Mouse (Mus musculus) ES-Bruce4 (cell line): ENCODE measurements around the gene Slc39a2. TPM values are rescaled to one million over a fixed set of nuclear protein-coding genes. Genes with fewer than 3 reads are reported as not detected.

Source experiments
- H3K27ac ChIP-seq: 2 replicates; pipeline ENCODE4 v1.5.1; 2012; ENCODE audit warnings: low read length, inconsistent platforms; ENCODE audit not compliant: insufficient read depth
- H3K27me3 ChIP-seq: 2 replicates; pipeline ENCODE4 v1.6.1; 2012; ENCODE audit warnings: mild to moderate bottlenecking, low read length, inconsistent platforms; ENCODE audit not compliant: control insufficient read depth, poor library complexity, insufficient read depth, severe bottlenecking
- H3K36me3 ChIP-seq: 2 replicates; pipeline ENCODE4 v1.6.1; 2012; ENCODE audit warnings: inconsistent platforms, mild to moderate bottlenecking, low read length, moderate library complexity; ENCODE audit not compliant: control insufficient read depth, poor library complexity, insufficient read depth, severe bottlenecking
- H3K4me1 ChIP-seq: one replicate; pipeline ENCODE4 v1.8.1; 2011; ENCODE audit warnings: low read length; ENCODE audit not compliant: control insufficient read depth, insufficient read depth
- H3K4me3 ChIP-seq: 2 replicates; pipeline ENCODE4 v1.5.1; 2011; ENCODE audit warnings: low read depth, mild to moderate bottlenecking, low read length
- H3K9ac ChIP-seq: 2 replicates; pipeline ENCODE4 v1.6.1; 2012; ENCODE audit warnings: low read depth, mild to moderate bottlenecking, inconsistent platforms; ENCODE audit not compliant: poor library complexity, severe bottlenecking
- H3K9me3 ChIP-seq: replicated peaks from 2 replicates; pipeline ENCODE4 v1.6.1; 2012; ENCODE audit warnings: mild to moderate bottlenecking, low read length, inconsistent platforms; ENCODE audit not compliant: control insufficient read depth, poor library complexity, insufficient read depth, severe bottlenecking
- CTCF ChIP-seq: IDR thresholded peaks from one replicate; pipeline ENCODE4 v1.8.1; 2011; ENCODE audit warnings: low read depth, low read length
- EP300 ChIP-seq: IDR thresholded peaks from 2 replicates; pipeline ENCODE4 v1.6.1; 2011; ENCODE audit warnings: low read depth, low read length; ENCODE audit not compliant: insufficient read depth
- POLR2A ChIP-seq: IDR thresholded peaks from one replicate; pipeline ENCODE4 v1.8.1; 2011; ENCODE audit warnings: low read length; ENCODE audit not compliant: insufficient read depth
- polyA plus RNA-seq: library from polyadenylated mRNA; stranded (reverse); fragments of >200 nt; gene quantifications from 2 replicates; pipeline ENCODE4 v1.2.4, GENCODE M21; 2011; ENCODE audit warnings: low read depth; ENCODE audit not compliant: missing spikeins, insufficient read depth, insufficient read length

Gene Slc39a2
- polyA plus RNA-seq, 1 experiment: 2.7 TPM

GRCm38 (mm10) chr14:51942236-51942635, 49.5 kb downstream of the Slc39a2 start:
- Histone ChIP-seq H3K4me1 (no peaks in the 10 kb centered on the region), H3K27ac (no peak overlapping the region), H3K9me3 (peaks cover 4% of the 10 kb centered on the region; the same call in 1 of the 2 replicates), H3K36me3 (no peaks in the 10 kb centered on the region), H3K9ac (no peak overlapping the region), H3K27me3 (no peaks in the 10 kb centered on the region), H3K4me3 (no peak overlapping the region)
- TF ChIP-seq CTCF (no peak), POLR2A (no peak), EP300 (no peak)

GRCm38 (mm10) chr14:51943336-51943735, 50.6 kb downstream of the Slc39a2 start:
- H3K27me3 ChIP-seq: no peaks in the 10 kb centered on the region
- TF ChIP-seq CTCF: no peak
- TF ChIP-seq EP300: no peak
- TF ChIP-seq POLR2A: no peak
- H3K27ac ChIP-seq: no peak overlapping the region
- no peaks in the 10 kb centered on the region for H3K4me1 ChIP-seq
- no peaks in the 10 kb centered on the region for H3K36me3 ChIP-seq
- H3K9ac ChIP-seq: no peak overlapping the region
- no peaks in the 10 kb centered on the region for H3K9me3 ChIP-seq
- H3K4me3 ChIP-seq: no peak overlapping the region

Other genes with a start within 250 kb of the Slc39a2 start
- not detected in 2 replicates for gene Gm17079, start 197.4 kb upstream of the Slc39a2 start, polyA plus RNA-seq
- gene Gm5800, start 175.7 kb upstream of the Slc39a2 start, polyA plus RNA-seq: not detected in 2 replicates
- gene Ang4, start 119.3 kb upstream of the Slc39a2 start, polyA plus RNA-seq: not detected in 2 replicates
- gene AY358078, start 92.8 kb upstream of the Slc39a2 start, polyA plus RNA-seq: not detected in 2 replicates
- not detected in 2 replicates for gene Ear6, start 39.2 kb upstream of the Slc39a2 start, polyA plus RNA-seq
- gene Mettl17, start 8.0 kb upstream of the Slc39a2 start, polyA plus RNA-seq: 19.2 and 24.2 TPM in 2 replicates
- gene Ndrg2, start 21.3 kb downstream of the Slc39a2 start, polyA plus RNA-seq: 26.7 and 30.2 TPM in 2 replicates
- not detected in 2 replicates for gene Tppp2, start 25.5 kb downstream of the Slc39a2 start, polyA plus RNA-seq
- gene Rnase13, start 29.9 kb downstream of the Slc39a2 start, polyA plus RNA-seq: not detected in 2 replicates
- gene Arhgef40, start 91.8 kb downstream of the Slc39a2 start, polyA plus RNA-seq: 20.5 and 24.8 TPM in 2 replicates
- 1.3 and 1.9 TPM in 2 replicates for gene Tmem253, start 122.8 kb downstream of the Slc39a2 start, polyA plus RNA-seq
- 64.5 and 69.1 TPM in 2 replicates for gene Zfp219, start 127.8 kb downstream of the Slc39a2 start, polyA plus RNA-seq
- not detected in 2 replicates for gene Olfr221, start 149.6 kb downstream of the Slc39a2 start, polyA plus RNA-seq
- 949 and 975 TPM in 2 replicates for gene Hnrnpc, start 211.1 kb downstream of the Slc39a2 start, polyA plus RNA-seq
- gene Rpgrip1, start 217.8 kb downstream of the Slc39a2 start, polyA plus RNA-seq: 6.7 and 9.0 TPM in 2 replicates